Mouse (Mus musculus) neutrophil, adult 5-6 weeks (primary cell): ENCODE measurements around the gene Prok2. TPM values are rescaled to one million over a fixed set of nuclear protein-coding genes. Genes with fewer than 3 reads are reported as not detected.

Experiments used
- ATAC-seq: fragments of 151-379, 151-347 bp; 2 replicates; pipeline ENCODE4 v1.8.0; 2017; ENCODE audit warnings: mild to moderate bottlenecking, moderate TSS enrichment; ENCODE audit not compliant: insufficient number of reproducible peaks, poor library complexity, low FRiP score, severe bottlenecking; ENCODE audit errors: extremely low read depth
- total RNA-seq: library from RNA; stranded (forward); fragments of 200-1000 nt; gene quantifications from 2 replicates; pipeline ENCODE4 v1.2.3, GENCODE M21; 2017

Gene Prok2
- total RNA-seq, 1 experiment from 2014 or later: 1.2 TPM

DNA sequence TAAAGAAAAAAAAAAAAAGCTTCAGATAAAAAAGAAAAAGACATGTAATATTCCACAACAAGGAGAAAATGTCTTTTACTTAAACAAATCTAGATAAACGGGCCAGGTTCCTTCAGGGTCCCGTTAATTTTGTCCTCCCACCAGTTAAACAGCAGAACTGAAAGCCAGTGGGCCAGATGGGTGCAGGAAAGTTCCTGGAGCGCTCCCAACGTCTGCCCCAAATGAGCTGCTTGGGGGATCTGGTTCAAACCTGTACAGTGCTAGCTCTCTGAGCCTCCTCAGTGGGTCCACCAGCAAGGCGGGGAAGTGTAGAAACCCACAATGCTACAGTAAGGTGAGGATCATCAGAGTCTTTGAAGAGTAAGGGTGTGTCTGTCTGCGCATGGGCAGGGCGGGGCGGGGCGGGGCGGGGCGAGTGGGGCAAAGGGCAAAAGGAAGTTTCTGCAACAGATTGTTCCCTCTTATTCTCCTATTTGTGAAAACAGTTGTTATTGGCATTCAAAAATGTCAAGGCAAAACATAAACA, 14.6 kb downstream of the Prok2 start:
- ATAC-seq: no peak

DNA sequence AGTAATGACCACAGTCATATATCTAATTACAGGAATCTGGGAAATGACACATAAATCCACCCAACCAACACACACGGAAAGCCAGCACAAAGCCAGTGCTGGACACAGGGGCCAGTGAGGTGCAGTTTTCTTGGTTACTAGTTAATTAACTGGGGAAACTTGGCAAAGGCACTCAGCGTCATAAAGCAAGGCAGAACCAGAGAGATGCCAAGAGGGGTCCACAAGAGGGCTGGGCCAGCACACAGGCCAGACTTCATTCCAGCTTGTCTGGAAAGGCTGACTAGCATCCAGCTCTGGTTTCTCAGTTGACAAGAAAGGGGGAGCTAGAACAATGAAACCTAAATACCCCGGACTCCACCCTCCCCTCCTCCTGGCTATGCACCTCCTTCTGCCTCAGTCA, 25.7 kb downstream of the Prok2 start:
- ATAC-seq: no peak

DNA sequence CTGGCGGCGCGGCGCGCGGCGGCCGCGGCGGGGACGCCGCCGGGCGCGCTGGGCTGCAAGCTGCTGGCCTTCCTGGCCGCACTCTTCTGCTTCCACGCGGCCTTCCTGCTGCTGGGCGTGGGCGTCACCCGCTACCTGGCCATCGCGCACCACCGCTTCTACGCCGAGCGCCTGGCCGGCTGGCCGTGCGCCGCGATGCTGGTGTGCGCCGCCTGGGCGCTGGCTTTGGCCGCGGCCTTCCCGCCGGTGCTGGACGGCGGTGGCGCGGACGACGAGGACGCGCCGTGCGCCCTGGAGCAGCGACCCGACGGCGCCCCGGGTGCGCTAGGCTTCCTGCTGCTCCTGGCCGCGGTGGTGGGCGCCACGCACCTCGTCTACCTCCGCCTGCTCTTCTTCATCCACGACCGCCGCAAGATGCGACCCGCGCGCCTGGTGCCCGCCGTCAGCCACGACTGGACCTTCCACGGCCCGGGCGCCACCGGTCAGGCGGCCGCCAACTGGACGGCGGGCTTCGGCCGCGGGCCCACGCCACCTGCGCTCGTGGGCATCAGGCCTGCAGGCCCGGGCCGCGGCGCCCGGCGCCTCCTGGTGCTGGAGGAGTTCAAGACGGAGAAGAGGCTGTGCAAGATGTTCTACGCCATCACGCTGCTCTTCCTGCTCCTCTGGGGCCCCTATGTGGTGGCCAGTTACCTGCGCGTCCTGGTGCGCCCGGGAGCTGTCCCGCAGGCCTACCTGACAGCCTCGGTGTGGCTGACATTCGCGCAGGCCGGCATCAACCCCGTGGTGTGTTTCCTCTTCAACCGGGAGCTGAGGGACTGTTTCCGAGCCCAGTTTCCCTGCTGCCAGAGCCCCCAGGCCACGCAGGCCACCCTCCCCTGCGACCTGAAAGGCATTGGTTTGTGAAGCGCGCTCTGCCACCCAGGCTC, 33.0 kb downstream of the Prok2 start:
- ATAC-seq: no peak

DNA sequence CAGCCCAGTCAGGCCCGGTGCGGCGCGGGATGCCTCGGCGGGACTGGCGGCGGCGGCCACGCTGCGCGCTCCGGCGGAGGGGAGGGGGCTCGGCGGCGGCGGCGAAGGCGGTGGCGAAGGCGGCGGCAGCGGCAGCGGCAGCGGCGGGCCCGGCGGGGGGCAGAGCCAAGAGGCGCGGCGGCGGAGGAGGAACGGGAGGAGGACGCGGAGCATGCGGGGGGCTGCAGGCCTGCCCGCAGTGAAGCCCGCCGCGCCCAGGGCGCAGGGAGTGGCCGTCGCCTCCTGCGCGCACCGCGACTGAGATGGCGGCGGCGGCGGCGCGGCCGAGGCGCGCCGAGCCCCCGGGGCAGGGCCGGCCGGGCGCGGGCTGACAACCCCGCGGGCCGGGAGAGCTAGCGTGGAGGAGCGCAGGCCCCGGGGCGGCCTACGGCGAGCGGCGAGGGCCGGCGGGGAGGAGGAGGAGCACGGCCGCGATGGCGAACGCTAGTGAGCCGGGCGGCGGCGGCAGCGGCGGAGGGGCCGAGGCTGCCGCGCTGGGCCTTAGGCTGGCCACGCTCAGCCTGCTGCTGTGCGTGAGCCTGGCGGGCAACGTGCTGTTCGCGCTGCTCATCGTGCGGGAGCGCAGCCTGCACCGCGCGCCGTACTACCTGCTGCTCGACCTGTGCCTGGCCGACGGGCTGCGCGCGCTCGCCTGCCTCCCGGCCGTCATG, 33.8 kb downstream of the Prok2 start, which contains the start of gene Gpr27:
Gpr27 (plus strand) TSS at position 474 of the 710 bp plus-strand sequence.
- 0 out of 2 replicates have a peak, but pooled peaks have one; percentile 13 for ATAC-seq

DNA sequence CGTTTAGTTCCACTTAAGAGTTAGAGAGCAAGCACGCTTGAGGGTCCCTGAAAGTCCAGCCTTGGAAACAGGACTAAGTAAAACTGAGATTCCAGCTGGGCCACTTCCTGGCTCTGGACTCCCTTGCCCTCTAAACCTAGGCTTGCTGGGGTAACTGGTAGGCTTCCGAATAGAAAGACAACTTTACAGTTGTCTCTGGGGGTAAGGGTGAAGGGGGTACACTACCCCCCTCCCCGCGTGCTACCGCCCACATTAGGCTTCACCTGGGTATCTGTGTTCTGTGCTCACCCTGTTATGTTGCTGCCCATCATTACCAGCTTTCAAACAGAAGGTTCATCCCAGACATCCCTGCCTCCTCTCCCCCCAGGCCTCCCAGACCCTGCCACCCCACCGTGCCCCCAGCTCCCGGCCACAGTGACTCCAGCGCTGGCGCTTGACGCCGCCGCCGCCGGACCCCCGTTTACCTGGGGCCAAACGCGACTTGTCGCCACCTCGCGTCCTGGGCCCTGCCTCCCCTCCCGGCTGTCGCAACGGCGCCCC, 34.5 kb downstream of the Prok2 start:
- ATAC-seq: no peak

DNA sequence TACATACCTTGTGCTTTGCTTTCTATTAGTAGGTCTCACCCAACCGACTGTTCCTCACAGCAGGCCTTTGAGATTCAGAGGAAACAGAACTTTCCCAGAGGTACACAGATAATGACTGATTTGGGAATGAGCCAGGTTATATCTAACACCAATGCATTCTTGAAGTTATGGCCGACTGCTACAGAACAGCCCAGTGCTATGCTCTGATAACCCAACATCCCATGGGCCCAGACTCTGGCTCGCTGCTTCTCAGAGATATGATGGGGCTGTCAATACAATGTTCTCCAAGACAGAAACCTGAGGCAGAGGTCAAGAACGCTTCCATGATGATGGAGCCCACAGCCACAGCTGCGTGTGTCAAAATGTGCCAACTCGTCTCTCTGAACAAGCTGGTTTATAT, 37.7 kb downstream of the Prok2 start:
- ATAC-seq: no peak

DNA sequence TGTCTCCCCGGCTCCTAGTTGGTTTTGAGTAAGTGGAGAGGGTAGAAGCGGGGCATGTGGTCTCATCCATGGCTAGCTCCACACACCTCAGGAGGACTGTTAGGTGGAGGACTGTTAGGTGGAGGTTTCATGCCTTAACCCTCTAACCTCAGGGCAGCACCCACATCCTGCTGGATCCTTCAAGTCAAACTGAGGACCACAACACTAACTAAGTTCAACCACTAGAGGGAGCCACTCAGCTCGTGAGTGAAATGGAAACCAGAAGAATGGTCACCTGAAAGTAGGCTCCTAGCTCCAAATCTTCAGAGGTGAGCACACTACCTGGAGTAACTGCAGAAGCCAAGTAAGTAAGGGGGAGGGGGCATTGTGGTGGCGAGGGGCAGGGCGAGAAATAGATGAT, 41.3 kb downstream of the Prok2 start:
- peak; percentile 69; the same call in 1 of the 2 replicates for ATAC-seq

DNA sequence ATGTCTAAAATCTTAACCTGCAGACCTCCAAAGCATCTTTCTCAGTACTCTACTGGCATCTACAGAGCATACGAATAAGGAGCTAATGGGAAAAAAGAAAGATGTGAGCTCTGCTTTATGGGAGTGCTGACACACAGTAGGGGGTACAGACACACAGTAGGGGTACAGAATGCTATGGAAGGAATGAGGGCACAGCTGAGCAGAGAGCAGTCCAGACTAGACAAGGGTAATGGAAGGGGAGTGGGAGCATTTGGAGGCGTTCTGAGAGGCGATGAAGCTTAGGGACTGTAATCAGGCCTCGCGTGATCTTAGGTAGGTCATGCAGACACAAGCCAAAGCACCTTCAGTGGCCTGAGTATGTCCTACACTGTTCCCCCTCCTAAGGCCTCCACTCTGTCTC, 42.2 kb downstream of the Prok2 start:
- no peak for ATAC-seq

DNA sequence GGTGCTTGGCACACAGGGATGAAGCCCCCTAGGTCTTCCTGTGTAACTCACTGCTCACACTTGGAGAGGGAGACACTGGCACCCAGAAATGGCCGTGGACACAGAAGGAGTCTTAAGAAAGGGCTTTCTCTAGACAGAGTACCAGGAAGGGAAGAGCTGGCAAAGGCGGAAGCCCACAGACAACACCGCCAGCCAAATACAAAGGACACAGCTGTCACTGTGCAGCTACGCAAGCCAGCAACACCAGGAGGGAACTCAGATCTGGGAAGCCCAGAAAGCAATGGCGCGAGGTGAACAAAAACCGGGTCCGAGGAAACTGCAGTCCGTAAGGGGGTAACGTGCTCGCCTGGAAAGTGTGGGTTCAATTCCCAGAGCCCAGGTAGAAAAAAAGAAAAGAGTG, 48.1 kb downstream of the Prok2 start:
- ATAC-seq: no peak

DNA sequence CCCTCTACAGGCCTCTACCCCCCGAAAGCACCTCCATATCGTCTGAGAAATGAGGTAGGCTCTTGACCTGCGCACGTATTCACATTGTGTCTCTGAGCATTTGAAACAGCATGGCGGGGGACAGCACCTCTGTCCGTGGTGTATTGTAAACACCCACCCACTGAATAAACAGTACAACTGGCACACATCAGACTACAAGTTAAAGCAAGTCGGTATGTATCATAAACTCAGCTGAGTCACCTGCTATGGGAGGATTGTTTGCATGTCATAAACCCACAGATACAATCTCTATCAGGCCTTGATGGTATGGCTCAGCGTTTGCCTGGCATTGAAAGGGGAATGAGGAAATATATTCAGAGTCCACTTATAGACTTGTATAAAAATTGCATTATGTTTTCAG, 48.9 kb downstream of the Prok2 start:
- ATAC-seq: no peak

DNA sequence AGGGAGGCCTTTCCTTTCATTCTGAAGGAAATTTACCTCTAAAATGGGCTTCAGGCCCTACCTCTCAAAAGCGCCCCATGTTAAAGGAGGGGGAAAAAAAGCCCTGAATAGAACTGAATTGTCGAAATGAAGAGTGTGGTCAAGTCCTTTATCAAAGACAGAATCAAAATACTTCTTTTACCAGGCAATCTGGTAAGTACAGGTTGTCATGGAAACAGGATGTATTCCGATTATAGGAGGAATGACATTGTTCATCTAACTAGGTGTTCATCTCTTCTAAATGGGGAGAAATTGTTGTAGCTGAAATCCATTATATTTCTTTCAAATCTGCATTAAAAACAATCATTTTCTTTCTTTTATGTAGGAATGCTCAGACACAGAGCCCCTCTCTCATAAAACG, 51.7 kb downstream of the Prok2 start:
- no peak for ATAC-seq

DNA sequence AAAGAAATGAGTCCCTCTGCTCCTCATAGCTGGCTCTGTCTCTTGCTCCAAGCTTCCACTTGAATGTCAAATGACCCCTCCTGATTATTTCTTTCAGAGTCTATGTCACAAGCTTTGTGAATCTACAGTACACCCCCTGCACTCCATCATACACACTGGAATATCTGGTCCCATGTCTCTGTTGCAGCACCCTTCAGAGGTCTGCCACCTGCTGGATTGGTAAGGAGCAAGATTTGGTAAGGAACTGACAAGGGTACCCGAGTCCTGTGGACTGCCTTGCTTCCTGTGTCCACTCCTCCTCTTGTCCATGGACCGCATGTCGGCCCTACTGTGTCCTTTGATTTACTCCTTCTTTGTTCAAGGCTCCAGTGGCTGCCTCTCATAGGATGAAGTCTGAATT, 54.4 kb downstream of the Prok2 start:
- ATAC-seq: no peak

DNA sequence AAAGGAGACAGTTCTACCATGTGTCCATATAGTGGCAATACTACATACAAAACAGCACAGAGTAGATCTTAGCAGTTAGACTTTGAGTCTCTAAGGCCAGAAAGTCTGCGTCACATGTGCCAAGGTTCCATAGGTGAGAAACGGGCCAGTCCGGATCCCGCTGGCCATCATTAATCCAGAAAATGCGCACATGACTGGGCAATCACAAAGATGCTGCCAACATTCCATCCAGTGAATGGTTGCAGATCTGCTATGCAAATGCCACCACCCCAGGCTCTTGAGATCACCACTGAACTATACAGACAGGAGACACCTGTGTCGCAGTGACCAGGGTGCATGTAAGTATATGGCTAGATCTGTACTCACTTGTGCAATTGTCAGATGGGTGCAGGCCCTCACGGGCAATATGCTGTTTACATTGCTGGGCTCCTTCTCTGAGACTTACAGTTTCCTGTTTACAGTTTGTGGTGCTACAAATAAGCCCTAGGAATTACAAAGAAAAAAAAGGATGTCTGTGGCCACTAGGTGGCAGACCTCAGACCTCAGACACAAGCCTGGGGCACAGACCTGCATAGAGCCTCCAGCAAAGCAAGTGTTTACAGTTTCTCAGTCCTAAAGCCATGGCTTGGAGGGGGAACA, 55.6 kb downstream of the Prok2 start:
- ATAC-seq: peak; percentile 58

DNA sequence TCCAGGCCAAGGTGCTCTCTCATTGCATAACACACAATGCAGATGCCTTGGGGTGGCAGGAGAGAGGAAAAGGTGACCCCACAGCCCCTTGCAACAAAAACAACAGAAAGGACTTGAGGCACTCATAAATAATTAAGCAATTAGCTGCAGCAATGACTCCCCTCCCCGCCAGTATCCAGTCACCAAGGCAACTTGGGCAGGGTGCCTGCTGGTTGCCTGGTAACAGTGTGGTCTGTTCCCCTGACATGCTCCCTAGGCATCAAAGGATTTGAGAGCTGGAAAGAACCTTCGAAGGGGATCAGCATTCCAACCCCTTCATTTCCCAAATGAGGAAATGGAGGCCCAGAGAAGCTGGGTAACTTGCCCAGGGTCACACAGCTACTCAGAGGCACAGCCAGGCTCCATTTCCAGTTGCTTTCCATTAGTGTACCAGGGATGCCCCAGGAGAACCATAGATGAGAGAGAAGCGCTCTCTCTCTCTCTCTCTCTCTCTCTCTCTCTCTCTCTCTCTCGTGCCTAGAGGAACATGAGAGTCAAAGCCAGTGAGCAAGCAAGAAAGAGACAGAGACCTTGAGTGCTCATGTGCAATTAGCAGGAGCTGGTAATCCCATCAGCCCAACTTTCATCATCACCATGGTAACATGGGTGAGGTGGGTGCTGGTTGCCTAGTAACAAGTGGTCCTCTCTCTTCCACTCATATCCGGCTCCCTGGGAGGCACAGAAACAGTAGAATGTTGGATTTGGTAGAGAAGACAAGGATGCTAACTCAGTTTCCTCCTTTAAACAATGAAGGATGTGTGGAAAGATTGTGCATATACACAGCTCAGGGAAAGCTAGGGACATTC, 56.5 kb downstream of the Prok2 start:
- ATAC-seq: no peak

DNA sequence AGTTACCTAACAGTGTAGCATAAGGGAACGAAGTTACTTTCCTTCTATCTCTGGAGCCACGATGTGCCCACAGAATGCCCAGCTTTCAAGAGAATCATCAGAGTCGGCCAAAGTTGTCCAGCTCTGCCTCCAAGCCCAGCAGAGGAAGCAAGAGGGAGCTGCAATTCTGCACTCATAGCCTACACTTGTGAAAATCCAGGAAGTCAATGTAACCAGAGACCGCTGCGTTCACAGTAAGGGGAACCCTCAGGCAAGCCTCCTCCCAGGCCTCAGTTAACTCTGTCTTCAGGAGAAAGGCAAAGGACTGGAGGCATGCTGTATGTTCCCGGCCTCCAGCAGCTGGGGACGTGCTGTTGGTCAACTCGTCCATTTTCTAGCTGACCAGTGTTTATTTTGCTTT, 58.9 kb downstream of the Prok2 start:
- ATAC-seq: peak; percentile 42; the same call in 1 of the 2 replicates

DNA sequence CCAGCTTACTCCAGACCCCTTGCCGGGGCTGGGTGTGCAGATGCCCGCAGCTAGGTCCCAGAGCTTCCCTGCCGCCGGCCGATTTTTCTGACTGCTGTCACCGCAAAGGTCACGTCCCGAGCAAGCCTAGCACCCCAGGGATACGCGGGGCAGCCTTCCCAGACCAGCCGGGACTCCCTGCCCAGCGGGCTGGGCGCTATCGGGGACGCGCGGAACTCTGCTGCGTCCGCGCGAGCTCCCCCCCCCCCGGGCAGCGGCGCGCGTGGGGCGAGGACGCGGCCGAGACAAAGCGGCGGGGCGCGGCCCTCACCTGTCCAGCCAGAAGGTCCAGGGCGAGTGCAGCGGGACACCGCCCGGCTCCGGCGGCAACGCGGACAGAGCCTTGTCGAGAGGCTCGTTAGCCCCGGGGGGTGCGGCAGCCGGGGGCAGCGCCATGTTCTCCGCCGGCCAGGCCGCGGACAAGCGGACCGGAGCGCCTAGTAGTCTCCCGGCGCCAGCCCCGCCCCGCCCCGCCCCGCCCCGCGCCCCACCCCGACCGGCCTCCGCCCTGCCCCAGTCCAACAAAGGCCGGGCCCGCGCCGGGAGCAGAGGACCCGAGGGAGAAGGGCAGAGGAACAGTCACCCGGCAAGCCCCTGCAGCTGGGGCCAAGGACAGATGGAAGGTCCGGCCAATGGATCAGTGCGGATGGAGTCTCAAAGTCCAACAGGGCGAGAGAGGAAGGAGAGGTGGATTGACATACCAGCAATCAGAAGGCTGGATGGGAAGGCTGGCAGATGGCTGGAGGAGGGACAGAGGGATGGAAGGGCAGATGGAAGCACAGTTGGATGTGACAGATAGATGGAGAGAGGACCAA, 59.6 kb downstream of the Prok2 start, which contains the start of the genes Eif4e3 and Gm20696:
Eif4e3 (minus strand) TSS at position 454 of the 854 bp plus-strand sequence.
Gm20696 (minus strand) TSS at position 480 of the 854 bp plus-strand sequence.
- peak; percentile 7; the same call in 1 of the 2 replicates for ATAC-seq
